In genomic region chr11:117987968-117988367, GRCm38 (mm10) we compare ENCODE assay signal across 8 mouse cellular contexts. TPM values are rescaled to one million over a fixed set of nuclear protein-coding genes. Genes with fewer than 3 reads are reported as not detected.
DNase-seq lines count a peak whose midpoint lies in the region; ATAC-seq lines count a peak whose summit lies in the region.

No protein-coding gene starts in this region.

- no peak for ATAC-seq in forebrain, embryonic 15.5 days (replicated peaks)
- no peak for ATAC-seq in limb, embryonic 15.5 days (ENCODE audit: insufficient number of reproducible peaks, low FRiP score, low TSS enrichment, low read depth)
- no peak for ATAC-seq in neural tube, embryonic 15.5 days (ENCODE audit: low FRiP score)

- peak; percentile 38 to 59 for DNase-seq in lung, adult 18-20 months
- DNase-seq in lung, postnatal 10 days, result no peak
- DNase-seq in spleen, postnatal 4 days (ENCODE audit: low spot score in 2 of 2), result no peak
- no peak for DNase-seq in urinary bladder, postnatal 14 days (ENCODE audit: low spot score)
- no peak for DNase-seq in layer of hippocampus, adult 9-11 months

- peaks cover 34% of the 10 kb centered on the region for H3K4me1 ChIP-seq in forebrain, embryonic 15.5 days
- H3K4me1 ChIP-seq in limb, embryonic 15.5 days, result peaks cover 31% of the 10 kb centered on the region
- peaks cover 52% of the 10 kb centered on the region for H3K4me1 ChIP-seq in neural tube, embryonic 15.5 days

- no peak overlapping the region for H3K9ac ChIP-seq in forebrain, embryonic 15.5 days (replicated peaks)
- no peak overlapping the region for H3K9ac ChIP-seq in limb, embryonic 15.5 days
- H3K9ac ChIP-seq in neural tube, embryonic 15.5 days (replicated peaks), result peak overlapping the region; percentile 90

- H3K27me3 ChIP-seq in forebrain, embryonic 15.5 days, result no peaks in the 10 kb centered on the region
- no peaks in the 10 kb centered on the region for H3K27me3 ChIP-seq in limb, embryonic 15.5 days
- H3K27me3 ChIP-seq in neural tube, embryonic 15.5 days (replicated peaks), result no peaks in the 10 kb centered on the region

- peak overlapping the region; percentile 82 for H3K4me3 ChIP-seq in forebrain, embryonic 15.5 days
- peak overlapping the region; percentile 100 for H3K4me3 ChIP-seq in limb, embryonic 15.5 days
- H3K4me3 ChIP-seq in neural tube, embryonic 15.5 days (replicated peaks), result peak overlapping the region; percentile 100

- H3K36me3 ChIP-seq in forebrain, embryonic 15.5 days, result no peaks in the 10 kb centered on the region
- H3K36me3 ChIP-seq in limb, embryonic 15.5 days, result no peaks in the 10 kb centered on the region
- H3K36me3 ChIP-seq in neural tube, embryonic 15.5 days, result no peaks in the 10 kb centered on the region

- H3K27ac ChIP-seq in forebrain, embryonic 15.5 days (replicated peaks), result no peak overlapping the region
- no peak overlapping the region for H3K27ac ChIP-seq in limb, embryonic 15.5 days
- no peak overlapping the region for H3K27ac ChIP-seq in neural tube, embryonic 15.5 days (replicated peaks)

- 66% methylated on average over 4 of the region's 4 CpGs for WGBS in forebrain, embryonic 15.5 days
- 66% methylated on average over 4 of the region's 4 CpGs for WGBS in limb, embryonic 15.5 days
- 71% methylated on average over 4 of the region's 4 CpGs for WGBS in neural tube, embryonic 15.5 days

- no peaks in the 10 kb centered on the region for H3K9me3 ChIP-seq in forebrain, embryonic 15.5 days
- no peaks in the 10 kb centered on the region for H3K9me3 ChIP-seq in limb, embryonic 15.5 days
- no peaks in the 10 kb centered on the region for H3K9me3 ChIP-seq in neural tube, embryonic 15.5 days (replicated peaks)

- peak overlapping the region; percentile 71 for H3K4me2 ChIP-seq in forebrain, embryonic 15.5 days (replicated peaks)
- peak overlapping the region; percentile 92 for H3K4me2 ChIP-seq in limb, embryonic 15.5 days
- peak overlapping the region; percentile 87 for H3K4me2 ChIP-seq in neural tube, embryonic 15.5 days

RNA-seq across cellular contexts. Expression of gene Pgs1, which starts 1.9 kb away (rescaled TPM):
- polyA plus RNA-seq in forebrain, embryonic 15.5 days (2015; fragmentation: Nextera tagmentation; extraction: Ambion mirVana), result 52.9 and 54.3 TPM in 2 replicates
- 35.5 and 37.8 TPM in 2 replicates for polyA plus RNA-seq in limb, embryonic 15.5 days (2015; fragmentation: Nextera tagmentation; extraction: Ambion mirVana)
- polyA plus RNA-seq in neural tube, embryonic 15.5 days (2015; fragmentation: Nextera tagmentation; extraction: Ambion mirVana), result 60.7 and 62.8 TPM in 2 replicates

RNA-seq across cellular contexts. Expression of gene Socs3, which starts 18.1 kb away (rescaled TPM):
- 14.2 and 15.1 TPM in 2 replicates for polyA plus RNA-seq in forebrain, embryonic 15.5 days (2015; fragmentation: Nextera tagmentation; extraction: Ambion mirVana)
- polyA plus RNA-seq in limb, embryonic 15.5 days (2015; fragmentation: Nextera tagmentation; extraction: Ambion mirVana), result 20.3 and 24.0 TPM in 2 replicates
- 6.7 and 13.2 TPM in 2 replicates for polyA plus RNA-seq in neural tube, embryonic 15.5 days (2015; fragmentation: Nextera tagmentation; extraction: Ambion mirVana)

Comparison
In these comparisons a context has a peak if more than half of its experiments do, and no peak if none do; other contexts are left out.
1. DNase-seq: peak in lung, adult 18-20 months (2 of 2); none in lung, postnatal 10 days (single experiment), spleen, postnatal 4 days (0 of 2), urinary bladder, postnatal 14 days (single experiment) and layer of hippocampus, adult 9-11 months (single experiment).
2. Peak in every context shown above with its lines, with median percentiles within 50 percentile points of each other: H3K4me2 ChIP-seq and H3K4me3 ChIP-seq.